Mouse (Mus musculus) spleen, postnatal 10 days (tissue): ENCODE data around the gene Abcc4.
A peak's percentile ranks its signal among the peaks of the same experiment; 100 is the strongest.

Experiments used
- DNase-seq, 2 experiments: peaks; one replicate each; pipeline ENCODE4 v3.0.0; 2021 to 2022; ENCODE audit warnings: low spot score in 2 of 2

Abcc4 gene

GRCm38 (mm10) chr14:118712889-118713288 is 6.9 kb upstream of the Abcc4 start:
- DNase-seq, result no peak

DNA sequence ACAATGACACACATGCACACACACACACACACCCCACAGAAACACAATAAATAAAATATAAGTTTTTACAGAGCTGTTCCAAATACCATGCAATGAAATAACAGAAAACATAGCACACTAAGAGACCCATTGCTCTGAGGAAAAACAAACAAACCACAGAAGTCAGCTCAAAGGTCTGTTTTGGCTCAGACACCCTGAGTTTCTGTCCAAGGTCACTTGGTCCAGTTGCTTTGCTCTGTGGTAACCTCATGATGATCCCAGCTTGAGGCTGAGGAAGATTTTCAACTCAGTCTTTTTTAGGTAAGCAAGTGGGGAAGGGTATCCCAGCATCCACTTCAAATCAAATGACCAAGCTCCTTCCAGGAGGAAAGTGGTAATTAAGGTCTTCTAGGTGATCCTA is 4.9 kb upstream of the Abcc4 start:
- DNase-seq, result no peak

- peak; percentile 77 to 87 for DNase-seq
These were observed 3.7 kb upstream of the Abcc4 start for GRCm38 (mm10) chr14:118709736-118710135.

DNA sequence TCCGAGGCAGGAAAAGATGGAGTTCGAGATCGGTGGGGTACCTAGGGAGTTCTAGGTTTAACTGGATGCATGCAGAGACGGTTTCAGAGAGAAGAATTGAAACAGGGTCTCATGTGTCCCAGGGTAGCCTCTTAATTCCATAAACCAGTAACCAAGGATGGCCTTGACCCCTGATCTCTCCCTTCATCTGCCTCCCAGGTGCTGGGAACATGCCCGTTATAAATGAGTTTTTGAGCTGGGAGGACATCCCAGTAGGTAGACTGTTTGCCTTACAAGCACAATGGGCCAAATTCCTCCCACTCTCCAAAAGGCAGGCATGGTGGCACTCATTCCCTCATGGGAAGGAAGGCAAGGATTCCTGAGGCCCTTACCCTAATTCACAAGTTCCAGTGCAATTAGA is 2.1 kb upstream of the Abcc4 start:
- DNase-seq, result no peak

GRCm38 (mm10) chr14:118706962-118707361 is 943 bp upstream of the Abcc4 start:
- DNase-seq, result no peak

DNA sequence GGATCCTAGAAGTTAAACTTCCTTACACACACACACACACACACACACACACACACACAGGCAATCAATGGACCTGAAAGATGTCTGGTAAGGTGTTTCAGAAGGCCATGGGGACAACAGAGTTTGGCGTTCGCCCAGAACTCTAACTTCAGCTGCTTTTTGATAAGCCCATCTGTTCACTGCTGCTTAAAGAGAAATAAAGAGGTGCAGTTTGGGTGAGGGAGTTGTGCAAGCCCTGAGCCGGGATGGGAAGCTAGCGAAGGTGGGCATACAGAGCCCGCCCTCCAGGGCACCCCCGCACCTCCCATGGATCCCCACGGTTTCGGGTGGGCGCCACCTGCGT is 583 bp downstream of the Abcc4 start:
- peak in 1 of 2 experiments; percentile 69 for DNase-seq

DNA sequence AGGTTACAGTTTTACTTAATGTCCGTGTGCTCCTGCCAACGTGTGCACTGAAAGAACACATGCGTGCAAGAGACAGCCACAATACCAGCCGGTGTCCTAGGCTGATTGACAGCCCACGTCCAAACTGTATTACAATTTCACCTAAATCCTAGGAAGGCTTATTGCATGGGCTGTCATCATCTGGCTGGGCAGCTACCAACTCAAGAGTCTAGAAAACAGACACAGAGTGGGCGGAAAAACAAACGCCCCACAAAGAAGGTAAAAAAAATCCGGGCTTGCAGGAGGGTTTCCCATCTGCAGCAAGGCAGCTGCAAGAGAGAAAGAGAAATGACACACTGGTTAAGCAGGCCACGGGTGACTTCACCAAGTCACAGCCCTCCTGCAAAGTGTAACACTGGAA is 2.7 kb downstream of the Abcc4 start:
- no peak for DNase-seq

- peak; percentile 45 to 73 for DNase-seq
These were observed 3.9 kb downstream of the Abcc4 start for GRCm38 (mm10) chr14:118701991-118702608.

DNA sequence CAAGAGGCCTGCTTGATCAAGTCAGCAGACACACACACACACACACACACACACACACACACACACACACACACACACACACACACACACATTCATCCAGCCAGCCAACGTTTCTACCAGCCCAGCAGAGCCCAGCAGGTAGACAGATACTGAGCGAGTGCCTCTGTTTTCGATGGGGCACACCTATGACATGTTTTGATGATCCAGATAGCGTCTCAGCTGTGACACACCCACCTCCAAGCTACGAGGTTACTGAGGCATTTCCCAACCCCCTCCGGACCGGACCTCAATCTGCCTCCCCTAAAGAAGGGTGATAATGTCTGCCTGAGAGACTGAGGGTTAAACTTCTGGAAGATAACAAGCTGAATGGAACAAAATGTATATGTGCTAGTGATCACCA is 5.4 kb downstream of the Abcc4 start:
- no peak for DNase-seq

- no peak for DNase-seq
These were observed 6.1 kb downstream of the Abcc4 start for GRCm38 (mm10) chr14:118699963-118700362.

- DNase-seq, result no peak
These were observed 6.5 kb downstream of the Abcc4 start for GRCm38 (mm10) chr14:118699508-118699907.

GRCm38 (mm10) chr14:118696556-118697289 is 9.3 kb downstream of the Abcc4 start:
- no peak for DNase-seq

GRCm38 (mm10) chr14:118695866-118696265 is 10.2 kb downstream of the Abcc4 start:
- no peak for DNase-seq

GRCm38 (mm10) chr14:118694321-118694720 is 11.7 kb downstream of the Abcc4 start:
- DNase-seq, result no peak

GRCm38 (mm10) chr14:118691910-118692309 is 14.1 kb downstream of the Abcc4 start:
- peak in 1 of 2 experiments; percentile 51 for DNase-seq

DNA sequence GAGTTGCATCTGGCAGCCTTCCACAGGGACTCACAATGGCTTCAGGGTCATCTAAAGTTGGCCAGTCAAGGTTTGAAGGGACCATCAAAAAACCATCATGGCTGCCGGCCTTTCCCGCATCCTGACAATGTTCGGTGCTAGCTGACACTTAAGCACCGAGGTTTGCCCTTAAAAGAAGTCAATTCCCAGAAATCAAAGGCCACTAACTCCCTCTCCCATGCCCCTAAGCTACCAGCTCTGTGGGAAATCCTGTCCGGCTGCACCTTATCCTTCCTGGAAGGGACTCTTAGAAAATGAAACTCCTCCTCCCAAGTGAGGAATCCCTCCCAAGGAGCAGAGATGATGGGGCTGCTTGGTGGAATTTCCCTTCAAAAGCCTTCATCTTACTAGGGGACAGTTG is 14.6 kb downstream of the Abcc4 start:
- no peak for DNase-seq

GRCm38 (mm10) chr14:118690921-118691320 is 15.1 kb downstream of the Abcc4 start:
- no peak for DNase-seq

DNA sequence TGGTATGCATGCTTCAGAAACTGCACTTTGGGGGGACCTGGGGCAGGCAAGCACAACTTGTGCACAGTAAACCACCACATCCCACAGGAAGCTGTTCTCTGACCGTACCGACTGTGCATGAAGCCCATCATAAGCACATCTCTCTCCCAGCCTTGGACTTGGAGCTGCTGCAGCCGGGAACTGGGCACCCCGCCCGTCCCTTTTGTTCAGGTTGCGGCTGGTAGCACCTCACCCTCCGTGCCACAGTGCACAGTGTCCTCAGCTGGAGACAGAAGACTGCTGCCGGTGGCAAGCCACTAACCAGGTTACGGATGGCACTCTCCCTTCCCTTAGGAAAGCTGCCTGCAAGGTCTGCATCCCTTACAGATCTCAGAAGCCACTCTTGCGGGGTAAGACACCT is 15.7 kb downstream of the Abcc4 start:
- DNase-seq, result no peak

- no peak for DNase-seq
These were observed 17.4 kb downstream of the Abcc4 start for GRCm38 (mm10) chr14:118688643-118689042.

DNA sequence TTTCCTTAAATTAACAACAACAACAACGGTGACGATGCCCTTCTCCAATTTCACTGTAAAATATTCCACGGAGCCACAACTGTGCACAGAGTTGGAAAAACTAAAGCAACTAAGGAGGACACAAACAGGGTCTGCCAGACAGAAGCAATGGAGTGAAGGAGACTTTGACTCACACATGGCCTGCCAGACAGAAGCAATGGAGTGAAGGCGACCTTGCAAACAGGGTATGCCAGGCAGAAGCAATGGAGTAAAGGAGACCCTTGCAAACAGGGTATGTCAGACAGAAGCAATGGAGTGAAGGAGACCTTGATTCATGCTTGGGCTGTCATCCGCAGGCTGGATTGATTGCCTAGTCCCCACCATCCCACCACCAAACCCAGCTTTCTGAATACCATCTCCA is 19.2 kb downstream of the Abcc4 start:
- DNase-seq, result no peak

- no peak for DNase-seq
These were observed 20.4 kb downstream of the Abcc4 start for GRCm38 (mm10) chr14:118685572-118685971.

DNA sequence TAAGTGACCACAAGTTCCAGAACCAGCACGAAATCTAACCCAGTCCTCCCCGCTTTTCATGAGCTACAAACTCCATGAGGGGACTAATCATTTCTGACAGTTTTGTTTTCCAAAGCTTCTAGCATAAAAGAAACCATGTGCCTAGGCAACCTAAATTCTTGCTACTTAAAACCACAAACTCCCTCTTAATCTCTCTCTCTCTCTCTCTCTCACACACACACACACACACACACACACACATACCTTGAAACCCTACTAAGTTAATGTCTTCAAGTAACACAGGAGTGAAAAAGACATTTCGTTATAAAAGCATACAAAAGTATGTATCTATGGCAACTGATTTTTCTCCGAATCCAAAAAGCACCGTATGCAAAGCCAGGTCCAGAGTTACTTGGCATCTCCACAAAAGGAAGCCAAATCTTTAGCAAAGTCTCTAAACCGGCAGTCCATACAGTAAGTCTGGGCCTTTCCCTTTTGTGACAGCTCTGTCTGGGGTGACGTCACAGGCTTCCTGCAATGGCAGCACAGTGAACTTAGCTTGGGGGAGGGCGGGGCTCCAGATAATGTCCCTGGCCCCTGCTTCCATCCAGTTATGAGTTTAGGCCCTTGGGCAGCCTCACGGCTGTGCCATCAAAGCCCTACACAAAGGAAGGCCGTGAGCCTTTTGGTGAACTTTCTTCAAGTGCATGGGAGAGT is 23.5 kb downstream of the Abcc4 start:
- DNase-seq, result no peak

GRCm38 (mm10) chr14:118681087-118681486 is 24.9 kb downstream of the Abcc4 start:
- DNase-seq, result no peak
